Mouse (Mus musculus): ENCODE results near the gene Slc29a1.

DNA sequence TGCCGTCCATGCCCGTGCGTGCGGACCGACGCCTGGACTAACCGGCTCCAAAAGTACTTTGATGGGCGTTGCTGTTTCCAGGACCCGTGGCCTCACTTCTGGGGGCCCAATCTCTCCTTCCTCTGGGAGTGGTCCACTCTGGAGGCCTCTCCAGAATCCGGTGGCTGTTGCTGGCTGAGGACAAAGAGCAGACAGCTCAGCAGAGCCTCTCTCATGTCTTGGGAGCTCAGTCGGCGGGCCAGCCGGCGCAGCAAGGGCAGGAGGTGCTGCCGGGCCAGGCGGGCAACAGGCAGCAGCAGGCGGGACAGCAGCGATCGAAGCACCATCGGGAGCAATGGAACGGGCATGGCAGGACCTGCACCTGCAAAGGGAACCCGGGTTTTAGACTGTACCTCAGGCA, 1.9 kb upstream of the Slc29a1 start:
- no peak for TF ChIP-seq CTCF (IDR thresholded peaks at IDR 0.05; ENCODE audit: extremely low read depth, insufficient read depth, low read length)
- TF ChIP-seq POLR2A (IDR thresholded peaks at IDR 0.05; ENCODE audit: extremely low read depth, insufficient read depth, low read length) = no peak
